Mouse (Mus musculus) heart, embryonic 11.5 days (tissue): ENCODE data around the gene Qrfp. TPM values are rescaled to one million over a fixed set of nuclear protein-coding genes. Genes with fewer than 3 reads are reported as not detected.

Experiments used
- ATAC-seq: fragments of 200-750 bp; cut with Nextera tagmentation; replicated peaks from 2 replicates; pipeline ENCODE4 v1.8.0; 2017; ENCODE audit warnings: moderate library complexity; ENCODE audit not compliant: insufficient number of reproducible peaks, low FRiP score, low TSS enrichment
- H3K27ac ChIP-seq: fragments of 300-500 bp; sonication (generic); 2 replicates; pipeline ENCODE4 v1.5.1; 2014; ENCODE audit warnings: mild to moderate bottlenecking, low read depth, low read length
- H3K27me3 ChIP-seq: fragments of 300-500 bp; sonication (generic); 2 replicates; pipeline ENCODE4 v1.6.1; 2014; ENCODE audit warnings: mild to moderate bottlenecking, low read length, mixed read lengths; ENCODE audit not compliant: control insufficient read depth, insufficient read depth
- H3K36me3 ChIP-seq: fragments of 300-500 bp; sonication (generic); 2 replicates; pipeline ENCODE4 v1.6.1; 2014; ENCODE audit warnings: mild to moderate bottlenecking, low read length, moderate library complexity, mixed read lengths; ENCODE audit not compliant: control insufficient read depth, insufficient read depth
- H3K4me1 ChIP-seq: fragments of 300-500 bp; sonication (generic); 2 replicates; pipeline ENCODE4 v1.6.1; 2014; ENCODE audit warnings: low read length; ENCODE audit not compliant: control insufficient read depth, insufficient read depth
- H3K4me2 ChIP-seq: fragments of 300-500 bp; sonication (generic); 2 replicates; pipeline ENCODE4 v1.6.1; 2014; ENCODE audit warnings: mild to moderate bottlenecking, moderate library complexity
- H3K4me3 ChIP-seq: fragments of 300-500 bp; sonication (generic); 2 replicates; pipeline ENCODE4 v1.5.1; 2014; ENCODE audit warnings: low read depth, low read length
- H3K9ac ChIP-seq: fragments of 300-500 bp; sonication (generic); 2 replicates; pipeline ENCODE4 v1.6.1; 2014; ENCODE audit warnings: mild to moderate bottlenecking, low read depth, low read length, moderate library complexity
- H3K9me3 ChIP-seq: fragments of 300-500 bp; sonication (generic); replicated peaks from 2 replicates; pipeline ENCODE4 v1.6.1; 2016; ENCODE audit warnings: low read length; ENCODE audit not compliant: control insufficient read depth
- WGBS: fragments of 180-500 bp; shearing (Covaris S2); extraction: QIAGEN DNeasy Blood & Tissue Kit; methylation state at CpG from one replicate; pipeline ENCODE4 v1.1.7; 2014; ENCODE audit not compliant: insufficient replicate concordance; 5-methylcytosine and 5-hydroxymethylcytosine counted together
- polyA plus RNA-seq: library from polyadenylated mRNA; unstranded; fragments of >200 nt; fragmentation: Nextera tagmentation; extraction: Ambion mirVana; gene quantifications from 2 replicates; pipeline ENCODE4 v1.2.1, GENCODE M21; 2014

Gene Qrfp
- polyA plus RNA-seq, 1 experiment from 2014 or later, result not detected

DNA sequence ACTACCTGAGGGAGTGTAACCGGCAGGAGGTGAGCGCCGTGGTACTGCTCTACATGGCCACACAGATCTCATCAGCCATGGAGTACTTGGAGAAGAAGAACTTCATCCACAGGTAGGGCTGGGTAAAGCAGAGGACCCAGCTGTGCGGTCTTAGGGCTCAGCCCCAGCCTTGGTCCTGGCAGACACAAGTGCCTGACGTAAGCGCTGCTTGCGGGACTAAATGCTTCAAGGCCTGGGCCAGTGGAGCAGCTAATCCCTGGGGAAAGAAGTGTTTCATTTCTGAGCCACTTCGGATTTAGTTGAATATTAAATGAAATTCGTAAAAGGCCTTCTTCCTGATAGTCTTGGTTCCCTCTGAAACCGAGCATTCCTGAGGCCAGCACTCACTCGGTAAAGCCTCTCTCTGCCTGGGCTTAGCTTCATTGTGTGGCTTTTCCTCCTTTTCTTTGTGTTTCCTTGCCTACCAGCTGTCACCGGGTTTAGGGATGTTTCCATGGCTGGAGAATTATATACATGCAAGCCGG, 19.6 kb downstream of the Qrfp start:
- no peak overlapping the region for H3K9ac ChIP-seq
- no peak overlapping the region for H3K27ac ChIP-seq
- ATAC-seq, result no peak
- no peaks in the 10 kb centered on the region for H3K4me1 ChIP-seq
- WGBS, result 89% methylated on average over 13 of the region's 13 CpGs
- no peaks in the 10 kb centered on the region for H3K9me3 ChIP-seq
- no peak overlapping the region for H3K4me3 ChIP-seq
- no peaks in the 10 kb centered on the region for H3K27me3 ChIP-seq
- no peak overlapping the region for H3K4me2 ChIP-seq
- H3K36me3 ChIP-seq, result peaks cover 47% of the 10 kb centered on the region

- 93% methylated on average over 2 of the region's 2 CpGs for WGBS
- Histone ChIP-seq H3K9me3 (no peaks in the 10 kb centered on the region), H3K27ac (no peak overlapping the region), H3K9ac (no peak overlapping the region), H3K4me2 (no peak overlapping the region), H3K27me3 (no peaks in the 10 kb centered on the region), H3K4me1 (no peaks in the 10 kb centered on the region), H3K4me3 (no peak overlapping the region), H3K36me3 (peaks cover 48% of the 10 kb centered on the region)
- no peak for ATAC-seq
Observed at GRCm38 (mm10) chr2:31789215-31789614, 21.2 kb downstream of the Qrfp start.

DNA sequence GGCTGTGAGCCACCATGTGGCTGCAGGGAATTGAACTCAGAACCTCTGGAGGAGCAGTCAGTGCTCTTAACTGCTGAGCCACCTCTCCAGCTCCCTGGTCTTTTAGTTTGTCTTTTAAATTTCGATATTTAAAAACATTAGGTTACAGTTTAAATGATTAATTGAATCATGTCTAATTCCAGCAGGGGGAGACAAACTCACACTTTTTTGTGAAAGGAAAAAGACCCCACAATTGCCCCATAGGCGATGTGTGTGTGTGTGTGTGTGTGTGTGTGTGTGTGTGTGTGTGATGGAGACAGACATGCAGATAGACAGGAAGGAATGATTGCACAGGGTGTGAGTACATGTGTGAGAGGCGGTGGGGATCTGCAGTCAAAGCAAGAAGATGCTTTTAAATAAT, 22.2 kb downstream of the Qrfp start:
- H3K4me2 ChIP-seq, result no peak overlapping the region
- 89% methylated on average over 3 of the region's 3 CpGs for WGBS
- H3K27ac ChIP-seq, result no peak overlapping the region
- H3K27me3 ChIP-seq, result no peaks in the 10 kb centered on the region
- no peak for ATAC-seq
- no peak overlapping the region for H3K4me3 ChIP-seq
- no peaks in the 10 kb centered on the region for H3K9me3 ChIP-seq
- no peak overlapping the region for H3K9ac ChIP-seq
- peaks cover 48% of the 10 kb centered on the region for H3K36me3 ChIP-seq
- H3K4me1 ChIP-seq, result no peaks in the 10 kb centered on the region

DNA sequence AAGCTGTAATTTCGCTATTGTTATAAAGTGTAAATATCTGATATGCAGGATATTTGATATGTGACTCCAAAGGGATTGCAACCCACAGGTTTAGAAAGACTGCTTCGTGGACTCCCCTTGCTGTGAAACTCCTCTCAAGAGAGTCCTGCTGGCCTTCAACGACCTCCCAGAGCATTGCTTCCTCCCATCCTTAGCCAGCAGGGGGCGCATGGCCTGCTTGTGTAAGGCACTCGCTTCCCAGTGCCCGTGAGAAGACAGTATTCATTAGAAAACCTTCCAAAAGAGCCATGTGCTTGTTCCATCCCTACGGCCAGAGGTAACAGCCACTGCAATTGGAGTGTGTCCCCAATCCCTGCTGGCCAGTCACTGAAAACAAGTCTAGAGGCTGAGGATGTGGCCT, 23.4 kb downstream of the Qrfp start:
- no peak for ATAC-seq
- H3K4me2 ChIP-seq, result no peak overlapping the region
- no peak overlapping the region for H3K9ac ChIP-seq
- peaks cover 46% of the 10 kb centered on the region for H3K36me3 ChIP-seq
- H3K4me3 ChIP-seq, result no peak overlapping the region
- H3K27me3 ChIP-seq, result no peaks in the 10 kb centered on the region
- no peaks in the 10 kb centered on the region for H3K4me1 ChIP-seq
- no peaks in the 10 kb centered on the region for H3K9me3 ChIP-seq
- no peak overlapping the region for H3K27ac ChIP-seq
- WGBS, result 27% methylated on average over 7 of the region's 7 CpGs

GRCm38 (mm10) chr2:31785074-31785473, 25.3 kb downstream of the Qrfp start:
- no peaks in the 10 kb centered on the region for H3K9me3 ChIP-seq
- WGBS, result 47% methylated on average over 9 of the region's 9 CpGs
- no peak overlapping the region for H3K9ac ChIP-seq
- no peak overlapping the region for H3K4me3 ChIP-seq
- peaks cover 41% of the 10 kb centered on the region for H3K36me3 ChIP-seq
- H3K4me2 ChIP-seq, result no peak overlapping the region
- ATAC-seq, result no peak
- no peak overlapping the region for H3K27ac ChIP-seq
- no peaks in the 10 kb centered on the region for H3K27me3 ChIP-seq
- H3K4me1 ChIP-seq, result 0 out of 2 replicates have a peak, but pooled peaks cover 3% of the 10 kb centered on the region

DNA sequence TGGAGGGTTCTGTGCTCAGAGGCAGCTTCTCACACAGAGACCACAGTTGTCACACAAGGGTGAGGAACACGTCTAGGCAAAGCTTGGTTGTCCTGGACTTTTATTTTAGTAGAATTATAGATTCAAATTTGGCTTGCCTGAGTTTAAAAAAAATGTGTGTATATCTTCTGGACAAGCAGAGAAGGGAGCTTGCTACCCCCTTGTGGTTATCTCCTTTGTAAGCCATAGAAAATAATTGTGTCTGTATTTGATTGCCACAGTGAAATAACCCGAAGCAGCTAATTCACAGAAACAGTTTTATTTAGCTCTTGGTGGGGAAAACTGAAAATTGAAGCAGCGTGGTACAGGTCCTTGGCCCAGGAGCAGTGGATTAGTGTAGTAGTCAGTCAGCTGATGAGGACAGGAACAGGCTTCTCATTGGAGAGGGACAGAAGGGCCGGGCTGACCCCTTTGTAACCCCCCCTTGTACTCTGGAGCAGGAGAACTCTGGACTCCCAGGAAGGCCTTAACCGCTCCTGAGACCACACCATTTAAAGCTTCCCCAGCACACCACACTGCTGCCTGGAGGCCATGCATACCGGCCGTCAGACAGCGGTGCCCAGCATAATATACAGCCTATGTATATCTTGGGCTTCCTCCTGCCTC, 27.3 kb downstream of the Qrfp start:
- Histone ChIP-seq H3K27me3 (no peaks in the 10 kb centered on the region), H3K27ac (no peak overlapping the region), H3K36me3 (peaks cover 46% of the 10 kb centered on the region), H3K4me3 (no peak overlapping the region), H3K9ac (no peak overlapping the region), H3K4me1 (0 out of 2 replicates have a peak, but pooled peaks cover 3% of the 10 kb centered on the region), H3K9me3 (no peaks in the 10 kb centered on the region), H3K4me2 (no peak overlapping the region)
- WGBS, result 85% methylated on average over 8 of the region's 8 CpGs
- ATAC-seq, result no peak

GRCm38 (mm10) chr2:31779258-31779657, 31.1 kb downstream of the Qrfp start:
- H3K4me1 ChIP-seq, result peaks cover 10% of the 10 kb centered on the region; the same call in 1 of the 2 replicates
- no peaks in the 10 kb centered on the region for H3K27me3 ChIP-seq
- H3K9ac ChIP-seq, result no peak overlapping the region
- WGBS, result 78% methylated on average over 2 of the region's 2 CpGs
- no peak for ATAC-seq
- no peaks in the 10 kb centered on the region for H3K9me3 ChIP-seq
- peaks cover 28% of the 10 kb centered on the region for H3K36me3 ChIP-seq
- H3K27ac ChIP-seq, result no peak overlapping the region
- no peak overlapping the region for H3K4me2 ChIP-seq
- H3K4me3 ChIP-seq, result no peak overlapping the region

DNA sequence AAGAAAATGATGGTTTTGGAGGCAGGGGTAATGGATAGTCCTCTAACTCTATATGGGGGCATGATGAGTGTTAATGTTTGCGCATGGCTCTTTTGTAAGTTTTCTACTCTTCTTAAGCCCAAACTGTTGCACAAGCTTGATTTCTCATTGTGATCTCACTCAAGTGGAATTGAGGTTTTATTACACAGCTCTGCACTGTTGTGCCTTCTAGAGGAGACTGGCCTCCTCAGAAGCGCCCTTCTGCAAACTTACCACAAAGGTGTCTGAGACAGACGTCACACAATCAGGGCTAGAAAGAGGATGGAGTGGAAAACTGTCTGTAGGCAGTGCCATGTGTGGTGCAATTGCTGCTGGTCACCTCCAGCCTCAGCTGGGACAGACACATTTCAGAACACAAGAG, 33.9 kb downstream of the Qrfp start:
- peak overlapping the region; percentile 35; the same call in 1 of the 2 replicates for H3K27ac ChIP-seq
- WGBS, result 85% methylated on average over 3 of the region's 3 CpGs
- peaks cover 12% of the 10 kb centered on the region; the same call in 1 of the 2 replicates for H3K4me1 ChIP-seq
- no peaks in the 10 kb centered on the region for H3K27me3 ChIP-seq
- H3K9ac ChIP-seq, result no peak overlapping the region
- ATAC-seq, result no peak
- H3K4me3 ChIP-seq, result no peak overlapping the region
- H3K36me3 ChIP-seq, result peaks cover 21% of the 10 kb centered on the region; the same call in 1 of the 2 replicates
- no peaks in the 10 kb centered on the region for H3K9me3 ChIP-seq
- H3K4me2 ChIP-seq, result no peak overlapping the region
